Comparison of ENCODE assay signal across 8 mouse cellular contexts in genomic region chr5:124482966-124483654, GRCm38 (mm10). TPM values are rescaled to one million over a fixed set of nuclear protein-coding genes. Genes with fewer than 3 reads are reported as not detected.
DNase-seq lines count a peak whose midpoint lies in the region; ATAC-seq and TF ChIP-seq lines count a peak whose summit lies in the region.

Gene Snrnp35, plus strand, starts transcription at chr5:124483134.

- H3K79me3 ChIP-seq in C2C12 (ENCODE audit: low read depth), result peaks cover 3% of the 10 kb centered on the region

- H3K79me2 ChIP-seq in C2C12 (ENCODE audit: control insufficient read depth, insufficient read depth), result peaks cover 22% of the 10 kb centered on the region

- TF ChIP-seq POLR2A in brain, embryonic 14.5 days (IDR thresholded peaks at IDR 0.05; ENCODE audit: borderline replicate concordance, extremely low read depth, insufficient read depth, insufficient read length, poor library complexity, severe bottlenecking), result peak; percentile 60; the same call in 1 of the 2 replicates

- peak within 1 kb of the TSS; percentile 84 for H3K4me3 ChIP-seq in C2C12 (ENCODE audit: insufficient read depth, poor library complexity, severe bottlenecking)
- H3K4me3 ChIP-seq in erythroblast, embryonic 14.5 days (replicated peaks), result peak within 1 kb of the TSS; percentile 70
- H3K4me3 ChIP-seq in heart, embryonic 11.5 days (ENCODE audit: low read depth, low read length), result peak within 1 kb of the TSS; percentile 68
- H3K4me3 ChIP-seq in kidney, embryonic 16.5 days (ENCODE audit: low read length), result peak within 1 kb of the TSS; percentile 72
- H3K4me3 ChIP-seq in liver, embryonic 11.5 days (ENCODE audit: low read depth, low read length), result peak within 1 kb of the TSS; percentile 67
- H3K4me3 ChIP-seq in stomach, embryonic 14.5 days (ENCODE audit: low read depth, low read length), result peak within 1 kb of the TSS; percentile 68

- H3K36me3 ChIP-seq in C2C12 (ENCODE audit: control insufficient read depth, insufficient read depth), result no peaks in the 10 kb centered on the region
- H3K36me3 ChIP-seq in erythroblast, embryonic 14.5 days (ENCODE audit: control insufficient read depth), result peaks cover 24% of the 10 kb centered on the region
- no peaks in the 10 kb centered on the region for H3K36me3 ChIP-seq in heart, embryonic 11.5 days (ENCODE audit: control insufficient read depth, insufficient read depth, low read length)
- H3K36me3 ChIP-seq in kidney, embryonic 16.5 days (ENCODE audit: insufficient read depth, low read length), result 0 out of 2 replicates have a peak, but pooled peaks cover 2% of the 10 kb centered on the region
- no peaks in the 10 kb centered on the region for H3K36me3 ChIP-seq in liver, embryonic 11.5 days (ENCODE audit: control insufficient read depth, insufficient read depth, low read length)
- H3K36me3 ChIP-seq in stomach, embryonic 14.5 days (ENCODE audit: control insufficient read depth, insufficient read depth, low read length), result no peaks in the 10 kb centered on the region; the same call in 1 of the 2 replicates

- peak; percentile 96 for DNase-seq in brain, embryonic 14.5 days (ENCODE audit: low read depth)
- DNase-seq in liver, embryonic 11.5 days (ENCODE audit: low spot score), result peak; percentile 95
- DNase-seq in naive thymus-derived CD4-positive, alpha-beta T cell, adult 2 months (ENCODE audit: low read depth), result peak; percentile 98

- no peak for TF ChIP-seq CTCF in C2C12 (IDR thresholded peaks at IDR 0.05; ENCODE audit: control insufficient read depth, insufficient read depth, insufficient read length)
- TF ChIP-seq CTCF in brain, embryonic 14.5 days (IDR thresholded peaks at IDR 0.05; ENCODE audit: borderline replicate concordance, extremely low read depth, insufficient read depth, insufficient read length), result no peak

- H3K4me2 ChIP-seq in heart, embryonic 11.5 days, result peak within 1 kb of the TSS; percentile 71
- H3K4me2 ChIP-seq in kidney, embryonic 16.5 days (replicated peaks; ENCODE audit: low read depth, low read length), result peak within 1 kb of the TSS; percentile 77
- H3K4me2 ChIP-seq in liver, embryonic 11.5 days, result peak within 1 kb of the TSS; percentile 93
- H3K4me2 ChIP-seq in stomach, embryonic 14.5 days (replicated peaks; ENCODE audit: low read depth, low read length), result peak within 1 kb of the TSS; percentile 64

- no peaks in the 10 kb centered on the region for H3K9me3 ChIP-seq in erythroblast, embryonic 14.5 days (ENCODE audit: control insufficient read depth, low read length)
- H3K9me3 ChIP-seq in heart, embryonic 11.5 days (replicated peaks; ENCODE audit: control insufficient read depth, low read length), result no peaks in the 10 kb centered on the region
- no peaks in the 10 kb centered on the region for H3K9me3 ChIP-seq in kidney, embryonic 16.5 days (ENCODE audit: low read length)
- no peaks in the 10 kb centered on the region for H3K9me3 ChIP-seq in liver, embryonic 11.5 days (ENCODE audit: control insufficient read depth, low read length)
- H3K9me3 ChIP-seq in stomach, embryonic 14.5 days (ENCODE audit: control insufficient read depth, low read depth, low read length), result no peaks in the 10 kb centered on the region

- no peaks in the 10 kb centered on the region for H3K27me3 ChIP-seq in C2C12 (ENCODE audit: control insufficient read depth, insufficient read depth, insufficient read length)
- no peaks in the 10 kb centered on the region for H3K27me3 ChIP-seq in erythroblast, embryonic 14.5 days (ENCODE audit: control insufficient read depth)
- no peaks in the 10 kb centered on the region for H3K27me3 ChIP-seq in heart, embryonic 11.5 days (ENCODE audit: control insufficient read depth, insufficient read depth, low read length)
- no peaks in the 10 kb centered on the region for H3K27me3 ChIP-seq in kidney, embryonic 16.5 days (ENCODE audit: insufficient read depth, low read length)
- no peaks in the 10 kb centered on the region for H3K27me3 ChIP-seq in liver, embryonic 11.5 days (replicated peaks; ENCODE audit: control insufficient read depth, insufficient read depth, low read length)
- H3K27me3 ChIP-seq in stomach, embryonic 14.5 days (ENCODE audit: control insufficient read depth, insufficient read depth, low read length), result no peaks in the 10 kb centered on the region

- H3K27ac ChIP-seq in heart, embryonic 11.5 days (ENCODE audit: low read depth, low read length), result peak within 1 kb of the TSS; percentile 94
- H3K27ac ChIP-seq in kidney, embryonic 16.5 days (ENCODE audit: low read length), result peak within 1 kb of the TSS; percentile 100
- H3K27ac ChIP-seq in liver, embryonic 11.5 days (ENCODE audit: low read depth, low read length), result peak within 1 kb of the TSS; percentile 99
- H3K27ac ChIP-seq in stomach, embryonic 14.5 days (ENCODE audit: low read length), result peak within 1 kb of the TSS; percentile 100

- peaks cover 36% of the 10 kb centered on the region for H3K4me1 ChIP-seq in erythroblast, embryonic 14.5 days (ENCODE audit: control insufficient read depth)
- H3K4me1 ChIP-seq in heart, embryonic 11.5 days (ENCODE audit: control insufficient read depth, insufficient read depth, low read length), result 0 out of 2 replicates have a peak, but pooled peaks cover 2% of the 10 kb centered on the region
- peaks cover 19% of the 10 kb centered on the region for H3K4me1 ChIP-seq in kidney, embryonic 16.5 days (ENCODE audit: insufficient read depth, low read length)
- H3K4me1 ChIP-seq in liver, embryonic 11.5 days (replicated peaks; ENCODE audit: control insufficient read depth, insufficient read depth, low read length), result peaks cover 11% of the 10 kb centered on the region
- H3K4me1 ChIP-seq in stomach, embryonic 14.5 days (ENCODE audit: control insufficient read depth, insufficient read depth, low read length), result peaks cover 8% of the 10 kb centered on the region

- peak; percentile 90 for ATAC-seq in heart, embryonic 11.5 days (replicated peaks; ENCODE audit: insufficient number of reproducible peaks, low FRiP score, low TSS enrichment)
- ATAC-seq in kidney, embryonic 16.5 days (ENCODE audit: low FRiP score, low TSS enrichment), result peak; percentile 97
- peak; percentile 85 for ATAC-seq in liver, embryonic 11.5 days (replicated peaks; ENCODE audit: low FRiP score)
- peak; percentile 87 for ATAC-seq in stomach, embryonic 14.5 days (ENCODE audit: insufficient number of reproducible peaks, insufficient read depth, low FRiP score, low read depth)

- H3ac ChIP-seq in C2C12 (ENCODE audit: control insufficient read depth, insufficient read length, low read depth), result peak within 1 kb of the TSS; percentile 68

- H3K9ac ChIP-seq in heart, embryonic 11.5 days (ENCODE audit: low read depth, low read length), result peak within 1 kb of the TSS; percentile 93
- peak within 1 kb of the TSS; percentile 91 for H3K9ac ChIP-seq in kidney, embryonic 16.5 days (replicated peaks; ENCODE audit: low read length)
- H3K9ac ChIP-seq in liver, embryonic 11.5 days (ENCODE audit: low read depth, low read length), result peak within 1 kb of the TSS; percentile 86
- H3K9ac ChIP-seq in stomach, embryonic 14.5 days (replicated peaks; ENCODE audit: low read depth, low read length), result peak within 1 kb of the TSS; percentile 81

- WGBS in heart, embryonic 11.5 days (ENCODE audit: insufficient replicate concordance), result under 1% methylated on average over 48 of the region's 48 CpGs
- under 1% methylated on average over 47 of the region's 48 CpGs for WGBS in kidney, embryonic 16.5 days
- under 1% methylated on average over 48 of the region's 48 CpGs for WGBS in liver, embryonic 11.5 days
- under 1% methylated on average over 48 of the region's 48 CpGs for WGBS in stomach, embryonic 14.5 days

TF ChIP-seq in C2C12, 6 proteins besides CTCF, POLR2A, EP300 and RAD21:
- TF ChIP-seq FOSL1 (IDR thresholded peaks at IDR 0.05; ENCODE audit: insufficient read depth, low read length, poor library complexity, severe bottlenecking), result no peak
- TF ChIP-seq MAX (IDR thresholded peaks at IDR 0.05), result peak; percentile 95

RNA-seq across cellular contexts. Expression of gene Snrnp35, which starts in this region (rescaled TPM):
- polyA plus RNA-seq in C2C12 (2012; fragmentation: generic; extraction: Trizol), result 23.8 TPM
- polyA plus RNA-seq in brain, embryonic 14.5 days (2012; rRNA removed), result 9.4 and 13.8 TPM in 2 replicates
- 2.7 and 3.2 TPM in 2 replicates for polyA plus RNA-seq in erythroblast, embryonic 14.5 days (2012)
- polyA plus RNA-seq in heart, embryonic 11.5 days (2014; fragmentation: Nextera tagmentation; extraction: Ambion mirVana), result 12.4 and 12.8 TPM in 2 replicates
- polyA plus RNA-seq in kidney, embryonic 16.5 days (2015; fragmentation: Nextera tagmentation; extraction: Ambion mirVana), result 27.4 and 29.4 TPM in 2 replicates
- polyA plus RNA-seq in liver, embryonic 11.5 days (2014; fragmentation: Nextera tagmentation; extraction: Ambion mirVana), result 13.6 and 14.0 TPM in 2 replicates
- 11.5 and 14.2 TPM in 2 replicates for polyA plus RNA-seq in stomach, embryonic 14.5 days (2014; fragmentation: Nextera tagmentation; extraction: Ambion mirVana)

Comparison
In these comparisons a context has a peak if more than half of its experiments do, and no peak if none do; other contexts are left out.
1. Peak in every context shown above with its lines: DNase-seq, ATAC-seq, H3K4me3 ChIP-seq and H3K27ac ChIP-seq.